Mouse (Mus musculus) ovary, adult 2 months (tissue): ENCODE measurements around the gene Zbtb22. TPM values are rescaled to one million over a fixed set of nuclear protein-coding genes. Genes with fewer than 3 reads are reported as not detected.

Source experiments
- polyA plus RNA-seq: library from polyadenylated mRNA; depleted of rRNA; stranded (reverse); fragments of >200 nt; gene quantifications from 2 replicates; pipeline ENCODE4 v1.2.3, GENCODE M21; 2012; rRNA removed

The Zbtb22 gene
- 105 and 109 TPM in 2 replicates for polyA plus RNA-seq

GRCm38 (mm10) chr17:33915671-33916250 is at the start of gene Zbtb22, which contains the start of gene Tapbp:
TSS of gene Zbtb22 (plus strand) at chr17:33915904.
TSS of gene Tapbp (plus strand) at chr17:33915899.

GRCm38 (mm10) chr17:33873537-33873936 is 42.2 kb upstream of the Zbtb22 start, which contains the start of gene Gm7029:
TSS of gene Gm7029 (plus strand) at chr17:33873837.

GRCm38 (mm10) chr17:33890533-33891059 is 25.1 kb upstream of the Zbtb22 start, which contains the start of gene Kifc1:
TSS of gene Kifc1 (minus strand) at chr17:33890661.

GRCm38 (mm10) chr17:33904835-33905234 is 10.9 kb upstream of the Zbtb22 start, which contains the start of gene Platr17:
TSS of gene Platr17 (plus strand) at chr17:33905135.

GRCm38 (mm10) chr17:33909077-33909868 is 6.4 kb upstream of the Zbtb22 start, which contains the start of gene Daxx:
TSS of gene Daxx (plus strand) at chr17:33909414.

GRCm38 (mm10) chr17:33929371-33930279 is 13.9 kb downstream of the Zbtb22 start, which contains the start of gene Rgl2:
TSS of gene Rgl2 (plus strand) at chr17:33929543.

GRCm38 (mm10) chr17:33940206-33940805 is 24.6 kb downstream of the Zbtb22 start, which contains the start of the genes Pfdn6 and Wdr46:
TSS of gene Pfdn6 (minus strand) at chr17:33940343.
TSS of gene Wdr46 (plus strand) at chr17:33940660.

GRCm38 (mm10) chr17:33951021-33951946 is 35.6 kb downstream of the Zbtb22 start, which contains the start of gene B3galt4:
TSS of gene B3galt4 (minus strand) at chr17:33951488.

GRCm38 (mm10) chr17:33955555-33956214 is 40.0 kb downstream of the Zbtb22 start, which contains the start of the genes Vps52 and Rps18:
TSS of gene Vps52 (plus strand) at chr17:33955812.
TSS of gene Rps18 (minus strand) at chr17:33956001.

Other genes starting within 250 kb of the Zbtb22 start
- 145 and 173 TPM in 2 replicates for gene Hnrnpm, start 229.0 kb upstream of the Zbtb22 start, polyA plus RNA-seq
- 93.6 and 111 TPM in 2 replicates for gene March2, start 197.2 kb upstream of the Zbtb22 start, polyA plus RNA-seq
- 589 and 629 TPM in 2 replicates for gene Rab11b, start 155.4 kb upstream of the Zbtb22 start, polyA plus RNA-seq
- 133 and 185 TPM in 2 replicates for gene Angptl4, start 134.1 kb upstream of the Zbtb22 start, polyA plus RNA-seq
- 193 and 200 TPM in 2 replicates for gene Kank3, start 105.4 kb upstream of the Zbtb22 start, polyA plus RNA-seq
- gene Rps28, start 91.3 kb upstream of the Zbtb22 start, polyA plus RNA-seq, result 1,023 and 1,245 TPM in 2 replicates
- gene Ndufa7, start 91.3 kb upstream of the Zbtb22 start, polyA plus RNA-seq, result 549 and 689 TPM in 2 replicates
- 124 and 183 TPM in 2 replicates for gene Cd320, start 72.8 kb upstream of the Zbtb22 start, polyA plus RNA-seq
- gene Gm7029, start 42.1 kb upstream of the Zbtb22 start, polyA plus RNA-seq, result not detected in 2 replicates
- 12.1 and 15.3 TPM in 2 replicates for gene Kifc1, start 25.2 kb upstream of the Zbtb22 start, polyA plus RNA-seq
- 0.43 TPM in 1 of 2 replicates, not detected in the other for gene Platr17, start 10.8 kb upstream of the Zbtb22 start, polyA plus RNA-seq
- 53.9 and 59.5 TPM in 2 replicates for gene Daxx, start 6.5 kb upstream of the Zbtb22 start, polyA plus RNA-seq
- 189 and 212 TPM in 2 replicates for gene Tapbp, start within 50 bp of the Zbtb22 start, polyA plus RNA-seq
- 212 and 227 TPM in 2 replicates for gene Rgl2, start 13.6 kb downstream of the Zbtb22 start, polyA plus RNA-seq
- 18.3 and 18.5 TPM in 2 replicates for gene Pfdn6, start 24.4 kb downstream of the Zbtb22 start, polyA plus RNA-seq
- 26.7 and 33.0 TPM in 2 replicates for gene Wdr46, start 24.8 kb downstream of the Zbtb22 start, polyA plus RNA-seq
- 13.9 and 15.3 TPM in 2 replicates for gene B3galt4, start 35.6 kb downstream of the Zbtb22 start, polyA plus RNA-seq
- 65.4 and 80.8 TPM in 2 replicates for gene Vps52, start 39.9 kb downstream of the Zbtb22 start, polyA plus RNA-seq
- 733 and 1,224 TPM in 2 replicates for gene Rps18, start 40.1 kb downstream of the Zbtb22 start, polyA plus RNA-seq
- 968 and 1,399 TPM in 2 replicates for gene H2-K1, start 84.4 kb downstream of the Zbtb22 start, polyA plus RNA-seq
- gene Ring1, start 108.8 kb downstream of the Zbtb22 start, polyA plus RNA-seq, result 133 and 190 TPM in 2 replicates
- gene H2-Ke6, start 112.2 kb downstream of the Zbtb22 start, polyA plus RNA-seq, result 161 and 192 TPM in 2 replicates
- gene Slc39a7, start 115.8 kb downstream of the Zbtb22 start, polyA plus RNA-seq, result 301 and 303 TPM in 2 replicates
- gene Rxrb, start 115.9 kb downstream of the Zbtb22 start, polyA plus RNA-seq, result 85.3 and 124 TPM in 2 replicates
- gene Col11a2, start 123.5 kb downstream of the Zbtb22 start, polyA plus RNA-seq, result 1.5 and 2.2 TPM in 2 replicates
- 4.3 and 5.2 TPM in 2 replicates for gene H2-Oa, start 176.4 kb downstream of the Zbtb22 start, polyA plus RNA-seq
- gene H2-DMa, start 203.6 kb downstream of the Zbtb22 start, polyA plus RNA-seq, result 27.4 and 34.5 TPM in 2 replicates
- 98.9 and 139 TPM in 2 replicates for gene Brd2, start 206.7 kb downstream of the Zbtb22 start, polyA plus RNA-seq
- 4.9 and 5.2 TPM in 2 replicates for gene H2-DMb2, start 227.4 kb downstream of the Zbtb22 start, polyA plus RNA-seq
- 37.1 and 46.2 TPM in 2 replicates for gene H2-DMb1, start 237.2 kb downstream of the Zbtb22 start, polyA plus RNA-seq